Mouse (Mus musculus): ENCODE measurements at regions not wholly inside any gene's neighbourhood (a gene's known extent, or its start where the extent isn't known, plus 50 kb on each side); places are given as distances from the start of the nearest gene placed in this dataset.

GRCm38 (mm10) chr10:67819534-67819933 is 92.9 kb downstream of the Zfp365 start:
- DNase-seq = no peak

- DNase-seq = no peak
Measured at GRCm38 (mm10) chr10:67813901-67814300, 98.6 kb downstream of the Zfp365 start.

GRCm38 (mm10) chr10:67805131-67805530 is 107.3 kb downstream of the Zfp365 start:
- DNase-seq = peak; percentile 5

GRCm38 (mm10) chr10:67804637-67805036 is 107.8 kb downstream of the Zfp365 start:
- DNase-seq = no peak

GRCm38 (mm10) chr10:67802156-67802555 is 110.3 kb downstream of the Zfp365 start:
- DNase-seq = no peak

GRCm38 (mm10) chr10:67801619-67802018 is 110.8 kb downstream of the Zfp365 start:
- no peak for DNase-seq

- DNase-seq = no peak
Measured at GRCm38 (mm10) chr10:67798991-67799390, 113.5 kb downstream of the Zfp365 start.

GRCm38 (mm10) chr10:67793206-67793605 is 119.3 kb downstream of the Zfp365 start:
- DNase-seq = no peak

- no peak for DNase-seq
Measured at GRCm38 (mm10) chr10:67789651-67790050, 122.8 kb downstream of the Zfp365 start.

- no peak for DNase-seq
Measured at GRCm38 (mm10) chr10:67788116-67788515, 124.3 kb downstream of the Zfp365 start.

GRCm38 (mm10) chr10:67785563-67785962 is 126.9 kb downstream of the Zfp365 start:
- DNase-seq = no peak

GRCm38 (mm10) chr10:67778341-67778740 is 134.1 kb downstream of the Zfp365 start:
- no peak for DNase-seq

GRCm38 (mm10) chr10:67777721-67778120 is 134.7 kb downstream of the Zfp365 start:
- DNase-seq = no peak

- DNase-seq = no peak
Measured at GRCm38 (mm10) chr10:67776851-67777250, 135.6 kb downstream of the Zfp365 start.

- no peak for DNase-seq
Measured at GRCm38 (mm10) chr10:67771796-67772195, 140.7 kb downstream of the Zfp365 start.

- peak; percentile 39 for DNase-seq
Measured at GRCm38 (mm10) chr10:67766099-67766498, 146.4 kb downstream of the Zfp365 start.

GRCm38 (mm10) chr10:67760424-67760823 is 152.0 kb downstream of the Zfp365 start:
- DNase-seq = no peak

GRCm38 (mm10) chr10:67748121-67748520 is 164.3 kb downstream of the Zfp365 start:
- no peak for DNase-seq

GRCm38 (mm10) chr10:67747461-67747860 is 165.0 kb downstream of the Zfp365 start:
- DNase-seq = no peak

- peak; percentile 5 for DNase-seq
Measured at GRCm38 (mm10) chr10:67746140-67746539, 166.3 kb downstream of the Zfp365 start.

- DNase-seq = no peak
Measured at GRCm38 (mm10) chr10:67743561-67743960, 168.9 kb downstream of the Zfp365 start.

GRCm38 (mm10) chr10:67742824-67743223 is 169.6 kb downstream of the Zfp365 start:
- no peak for DNase-seq

GRCm38 (mm10) chr10:67742305-67742704 is 170.2 kb downstream of the Zfp365 start:
- DNase-seq = no peak

- DNase-seq = no peak
Measured at GRCm38 (mm10) chr10:67739199-67739598, 173.3 kb downstream of the Zfp365 start.

- no peak for DNase-seq
Measured at GRCm38 (mm10) chr10:67736636-67737035, 175.8 kb downstream of the Zfp365 start.

- no peak for DNase-seq
Measured at GRCm38 (mm10) chr10:67731577-67731976, 180.9 kb downstream of the Zfp365 start.

Data from right cerebral cortex, adult 18-20 months (tissue).